Mouse (Mus musculus) forebrain, embryonic 16.5 days (tissue): ENCODE data around the gene Eno3. TPM values are rescaled to one million over a fixed set of nuclear protein-coding genes. Genes with fewer than 3 reads are reported as not detected.

Experiments used
- ATAC-seq: fragments of 200-750 bp; cut with Nextera tagmentation; 2 replicates; pipeline ENCODE4 v1.8.0; 2017; ENCODE audit warnings: mild to moderate bottlenecking, moderate library complexity
- H3K27ac ChIP-seq: fragments of 300-500 bp; sonication (generic); 2 replicates; pipeline ENCODE4 v1.5.1; 2014; ENCODE audit warnings: low read length, control low read depth
- H3K27me3 ChIP-seq: fragments of 300-500 bp; sonication (generic); replicated peaks from 2 replicates; pipeline ENCODE4 v1.6.1; 2014; ENCODE audit warnings: low read length; ENCODE audit not compliant: control insufficient read depth, insufficient read depth
- H3K36me3 ChIP-seq: fragments of 300-500 bp; sonication (generic); 2 replicates; pipeline ENCODE4 v1.6.1; 2014; ENCODE audit not compliant: control insufficient read depth, insufficient read depth
- H3K4me1 ChIP-seq: fragments of 300-500 bp; sonication (generic); replicated peaks from 2 replicates; pipeline ENCODE4 v1.6.1; 2014; ENCODE audit warnings: low read length; ENCODE audit not compliant: control insufficient read depth, insufficient read depth
- H3K4me2 ChIP-seq: fragments of 300-500 bp; sonication (generic); 2 replicates; pipeline ENCODE4 v1.6.1; 2014; ENCODE audit warnings: mild to moderate bottlenecking, low read length, control low read depth
- H3K4me3 ChIP-seq: fragments of 300-500 bp; sonication (generic); replicated peaks from 2 replicates; pipeline ENCODE4 v1.5.1; 2014; ENCODE audit warnings: mild to moderate bottlenecking, low read length, control low read depth
- H3K9ac ChIP-seq: fragments of 300-500 bp; sonication (generic); replicated peaks from 2 replicates; pipeline ENCODE4 v1.6.1; 2014; ENCODE audit warnings: low read depth, low read length, control low read depth
- H3K9me3 ChIP-seq: fragments of 300-500 bp; sonication (generic); 2 replicates; pipeline ENCODE4 v1.6.1; 2016; ENCODE audit warnings: low read length; ENCODE audit not compliant: control insufficient read depth
- WGBS: fragments of 180-500 bp; shearing (Covaris S2); extraction: QIAGEN DNeasy Blood & Tissue Kit; methylation state at CpG from one replicate; pipeline ENCODE4 v1.1.7; 2014; 5-methylcytosine and 5-hydroxymethylcytosine counted together
- polyA plus RNA-seq: library from polyadenylated mRNA; unstranded; fragments of >200 nt; fragmentation: Nextera tagmentation; extraction: Ambion mirVana; gene quantifications from 2 replicates; pipeline ENCODE4 v1.2.1, GENCODE M21; 2015

Eno3 gene
- polyA plus RNA-seq, 1 experiment from 2014 or later: 6.5 TPM

DNA sequence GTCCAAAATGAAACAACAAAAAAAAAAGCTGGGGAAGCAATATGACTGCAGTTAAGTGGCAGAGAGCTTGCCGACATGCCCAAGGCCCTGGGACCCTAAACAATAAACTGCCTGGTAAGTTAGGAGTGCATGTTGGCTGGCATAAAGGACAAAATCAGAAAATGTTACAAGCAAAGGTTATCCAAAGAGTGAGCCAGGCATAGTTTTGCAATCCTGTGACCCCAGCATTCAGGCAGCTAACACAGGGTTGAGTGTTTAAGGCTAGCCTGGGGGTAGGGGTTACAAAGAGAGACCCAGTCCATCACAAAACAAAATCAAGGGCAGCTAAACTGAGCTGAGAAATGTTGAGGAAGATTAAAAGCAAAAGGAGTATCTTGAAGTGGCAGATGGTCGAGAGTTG lies 42.0 kb downstream of the Eno3 start:
- H3K27me3 ChIP-seq: no peaks in the 10 kb centered on the region
- WGBS: 75% methylated on average over 2 of the region's 2 CpGs
- no peak overlapping the region for H3K27ac ChIP-seq
- H3K9me3 ChIP-seq: no peaks in the 10 kb centered on the region
- no peak overlapping the region for H3K4me3 ChIP-seq
- H3K4me2 ChIP-seq: no peak overlapping the region
- H3K36me3 ChIP-seq: no peaks in the 10 kb centered on the region; the same call in 1 of the 2 replicates
- no peak overlapping the region for H3K9ac ChIP-seq
- ATAC-seq: no peak
- H3K4me1 ChIP-seq: peaks cover 22% of the 10 kb centered on the region

DNA sequence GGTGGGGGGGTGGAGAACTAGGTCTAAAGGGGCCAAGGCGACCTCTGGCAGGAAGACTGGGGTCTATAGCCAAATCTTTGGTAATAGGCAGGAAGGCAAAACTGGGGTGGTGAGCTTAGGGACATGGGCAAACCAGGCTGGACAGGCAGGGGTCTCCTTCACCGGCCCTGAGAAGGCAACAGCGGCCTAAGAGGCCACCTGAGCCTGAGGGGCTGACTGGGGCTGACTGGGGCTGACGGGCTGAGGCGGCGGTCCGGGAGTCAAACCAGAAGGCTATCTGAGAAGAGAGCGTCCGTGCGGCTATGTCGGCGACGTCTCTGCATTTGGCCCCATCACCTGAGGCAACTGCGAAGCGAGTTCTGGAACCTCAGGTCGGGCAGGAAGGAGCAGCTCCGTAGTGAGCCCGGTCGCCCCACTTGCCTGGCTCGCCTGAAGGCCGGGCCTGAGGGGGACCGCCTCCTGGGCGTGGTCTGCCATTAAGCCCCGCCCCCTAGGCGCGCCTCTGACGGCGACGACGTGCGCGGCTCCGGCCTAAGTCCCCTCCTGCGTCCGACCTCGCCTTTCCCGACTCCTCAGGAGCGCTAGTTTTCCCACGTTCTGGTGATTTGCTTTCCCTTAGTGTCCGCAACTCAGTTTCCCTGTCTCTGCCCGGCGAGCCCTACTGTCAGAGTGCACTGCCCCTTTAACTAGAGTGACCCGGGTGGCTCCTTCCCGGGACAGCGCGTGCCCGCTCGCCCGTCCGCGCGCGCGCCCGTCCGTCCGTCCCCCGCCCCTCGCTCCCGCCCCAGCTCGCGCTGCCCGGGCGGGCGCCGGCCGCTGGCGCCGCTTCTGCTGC lies 42.9 kb downstream of the Eno3 start, which contains the start of the genes Inca1 and Kif1c:
Gene Inca1, minus strand, starts transcription at position 434 of the 835 bp plus-strand sequence.
Gene Kif1c, plus strand, starts transcription at position 827 of the 835 bp plus-strand sequence.
- Histone ChIP-seq H3K9me3 (no peaks in the 10 kb centered on the region), H3K4me1 (peaks cover 22% of the 10 kb centered on the region), H3K9ac (peak within 1 kb of the TSS; percentile 85), H3K27ac (peak within 1 kb of the TSS; percentile 85), H3K4me3 (peak within 1 kb of the TSS; percentile 91), H3K27me3 (no peaks in the 10 kb centered on the region), H3K4me2 (peak within 1 kb of the TSS; percentile 68), H3K36me3 (peaks cover 6% of the 10 kb centered on the region)
- 2% methylated on average over 59 of the region's 69 CpGs for WGBS
- ATAC-seq: peak; percentile 96

DNA sequence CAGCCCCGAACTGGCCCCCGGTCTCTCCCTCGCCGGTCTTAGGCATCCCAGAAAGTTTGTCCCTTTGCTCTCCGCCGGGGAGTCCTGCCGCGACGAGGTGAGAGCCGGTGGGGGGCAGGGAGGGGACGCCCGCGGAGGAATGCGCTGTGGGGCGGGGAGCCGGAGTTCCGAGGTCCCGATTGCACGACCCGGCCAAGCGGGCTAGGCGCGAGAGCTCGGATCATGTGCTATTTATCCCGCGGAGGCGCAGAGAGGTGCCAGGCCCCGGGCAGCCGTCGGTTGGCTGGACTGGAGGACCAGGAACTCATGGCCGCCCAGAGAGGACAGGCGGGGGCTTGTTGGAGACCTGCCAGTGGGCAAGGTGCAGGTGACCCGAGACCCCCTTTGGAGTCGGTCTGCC lies 43.6 kb downstream of the Eno3 start:
- no peaks in the 10 kb centered on the region for H3K9me3 ChIP-seq
- H3K27ac ChIP-seq: peak overlapping the region; percentile 85
- under 1% methylated on average over 34 of the region's 34 CpGs for WGBS
- peak overlapping the region; percentile 68 for H3K4me2 ChIP-seq
- H3K9ac ChIP-seq: peak overlapping the region; percentile 85
- H3K27me3 ChIP-seq: no peaks in the 10 kb centered on the region
- peak overlapping the region; percentile 91 for H3K4me3 ChIP-seq
- H3K36me3 ChIP-seq: peaks cover 12% of the 10 kb centered on the region
- ATAC-seq: peak; percentile 39
- peaks cover 22% of the 10 kb centered on the region for H3K4me1 ChIP-seq

DNA sequence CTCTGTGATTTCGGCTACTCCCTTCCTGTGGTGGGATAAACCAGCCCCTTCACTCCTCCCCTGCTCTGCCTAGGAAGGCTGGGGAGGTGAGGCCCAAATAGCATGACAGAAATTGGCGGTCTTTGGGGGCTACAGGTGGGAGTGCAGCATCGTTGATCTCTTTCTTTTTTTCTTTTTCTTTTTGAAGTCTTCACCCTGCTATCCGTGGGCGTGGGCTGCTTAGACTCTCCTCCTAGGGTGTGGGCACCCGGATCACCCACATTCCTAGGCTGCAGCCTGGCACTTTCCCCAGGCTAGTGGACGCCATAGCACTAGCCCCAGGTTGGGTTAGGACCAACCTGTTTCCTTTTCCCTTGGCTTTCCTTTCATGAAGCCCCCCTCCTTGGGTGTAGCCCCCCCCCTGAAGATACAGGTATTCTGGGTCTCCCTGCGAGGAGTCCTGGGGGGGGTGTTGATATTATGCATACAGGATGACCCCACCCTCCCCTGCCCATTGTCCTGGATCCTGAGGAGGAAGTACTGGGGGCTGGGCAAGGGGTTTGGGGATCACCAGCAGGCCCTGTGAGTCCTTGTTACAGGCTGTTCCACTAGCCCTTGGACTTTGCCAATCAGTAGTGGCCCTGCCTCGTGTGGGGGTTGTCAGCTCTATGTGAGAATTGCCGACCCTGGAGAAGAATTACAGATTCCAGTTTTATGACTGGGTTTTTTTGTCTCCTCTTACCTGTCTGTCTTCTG lies 44.4 kb downstream of the Eno3 start:
- Histone ChIP-seq H3K4me3 (peak overlapping the region; percentile 91), H3K9me3 (no peaks in the 10 kb centered on the region), H3K9ac (peak overlapping the region; percentile 85), H3K36me3 (peaks cover 12% of the 10 kb centered on the region), H3K27ac (no peak overlapping the region), H3K27me3 (no peaks in the 10 kb centered on the region), H3K4me2 (peak overlapping the region; percentile 68), H3K4me1 (peaks cover 22% of the 10 kb centered on the region)
- peak; percentile 6; the same call in 1 of the 2 replicates for ATAC-seq
- WGBS: 11% methylated on average over 10 of the region's 10 CpGs

DNA sequence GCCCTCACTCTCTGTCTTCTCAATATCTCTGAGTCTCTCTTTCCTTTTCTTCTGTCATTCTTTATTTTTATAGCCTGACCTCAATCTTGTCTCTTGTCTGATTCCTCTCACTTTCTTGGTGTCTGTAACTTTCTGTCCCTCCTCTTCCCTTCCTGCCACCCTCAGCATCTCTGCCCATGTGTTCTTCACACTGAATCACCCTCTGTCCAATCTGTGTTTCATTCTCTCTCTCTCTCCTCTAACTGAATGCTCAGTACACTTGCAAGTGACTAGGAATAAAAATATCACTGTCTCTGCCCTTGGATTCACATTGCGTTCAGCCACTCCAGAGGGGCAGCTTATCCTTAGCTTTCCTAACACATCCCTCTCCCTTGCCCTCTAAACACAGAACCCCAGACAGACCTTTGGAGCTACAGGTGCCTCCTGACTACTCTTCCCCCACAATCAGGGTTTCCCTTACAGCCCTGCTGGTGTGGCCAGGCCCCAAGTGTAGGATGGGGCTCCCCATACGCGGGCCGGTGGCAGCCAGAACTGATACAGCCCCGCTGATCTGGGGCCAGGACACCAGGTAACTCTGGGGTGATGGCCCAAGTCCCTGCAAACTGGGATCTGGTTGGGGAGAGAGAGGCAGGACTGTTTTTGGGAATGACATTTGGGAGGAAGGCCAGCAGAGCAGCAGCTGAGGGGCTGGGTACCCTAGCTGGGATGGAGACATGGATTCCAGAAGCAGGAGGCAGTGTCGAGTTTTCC lies 45.2 kb downstream of the Eno3 start:
- 85% methylated on average over 6 of the region's 6 CpGs for WGBS
- Histone ChIP-seq H3K9me3 (no peaks in the 10 kb centered on the region), H3K4me3 (no peak overlapping the region), H3K36me3 (peaks cover 17% of the 10 kb centered on the region), H3K4me2 (no peak overlapping the region), H3K27me3 (no peaks in the 10 kb centered on the region), H3K4me1 (peaks cover 22% of the 10 kb centered on the region), H3K27ac (no peak overlapping the region), H3K9ac (no peak overlapping the region; the same call in 1 of the 2 replicates)
- ATAC-seq: no peak

DNA sequence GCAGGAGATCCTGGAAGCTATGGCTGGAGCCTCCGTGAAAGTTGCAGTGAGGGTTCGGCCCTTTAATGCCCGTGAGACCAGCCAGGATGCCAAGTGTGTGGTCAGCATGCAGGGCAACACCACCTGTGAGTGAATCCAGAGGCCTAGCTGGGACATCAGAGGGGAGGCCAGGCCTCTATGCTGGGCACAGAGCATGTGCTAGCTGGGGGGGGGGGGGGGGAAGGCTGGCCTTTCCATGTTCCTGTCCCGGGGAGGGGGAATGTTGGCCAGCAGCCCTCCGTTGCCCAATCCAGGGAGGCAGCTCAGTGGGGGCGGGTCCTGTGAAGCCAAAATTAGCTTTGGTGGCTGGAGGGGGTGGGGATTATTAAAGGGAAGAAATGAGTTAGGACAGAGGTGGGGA lies 45.8 kb downstream of the Eno3 start:
- Histone ChIP-seq H3K27ac (no peak overlapping the region), H3K9ac (no peak overlapping the region), H3K4me1 (peaks cover 22% of the 10 kb centered on the region), H3K9me3 (no peaks in the 10 kb centered on the region), H3K27me3 (no peaks in the 10 kb centered on the region), H3K4me3 (no peak overlapping the region), H3K36me3 (peaks cover 22% of the 10 kb centered on the region), H3K4me2 (no peak overlapping the region)
- ATAC-seq: no peak
- 80% methylated on average over 6 of the region's 6 CpGs for WGBS

DNA sequence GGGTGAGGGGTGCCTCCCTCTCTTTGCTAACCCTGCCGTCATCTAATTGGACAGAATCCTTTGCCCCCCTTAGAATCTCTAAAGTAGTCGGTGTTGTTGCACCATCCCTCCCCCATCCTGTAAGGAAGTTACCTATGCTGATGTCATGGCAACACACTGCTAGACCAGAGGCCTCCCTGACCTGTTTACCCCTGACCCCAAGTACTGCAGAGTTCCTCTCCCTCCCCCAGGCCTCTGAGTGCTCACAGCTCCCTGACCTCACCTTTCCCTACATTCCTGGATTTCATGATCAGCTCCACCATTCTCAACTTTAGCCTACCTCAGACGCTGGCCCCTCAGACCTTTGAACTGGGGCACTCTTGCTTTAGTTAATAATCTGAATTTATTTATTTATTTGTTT lies 49.1 kb downstream of the Eno3 start:
- Histone ChIP-seq H3K4me1 (peaks cover 13% of the 10 kb centered on the region), H3K4me2 (no peak overlapping the region), H3K4me3 (no peak overlapping the region), H3K9ac (no peak overlapping the region), H3K27me3 (no peaks in the 10 kb centered on the region), H3K9me3 (no peaks in the 10 kb centered on the region), H3K27ac (no peak overlapping the region), H3K36me3 (peaks cover 27% of the 10 kb centered on the region)
- WGBS: 89% methylated on average over 3 of the region's 3 CpGs
- no peak for ATAC-seq

DNA sequence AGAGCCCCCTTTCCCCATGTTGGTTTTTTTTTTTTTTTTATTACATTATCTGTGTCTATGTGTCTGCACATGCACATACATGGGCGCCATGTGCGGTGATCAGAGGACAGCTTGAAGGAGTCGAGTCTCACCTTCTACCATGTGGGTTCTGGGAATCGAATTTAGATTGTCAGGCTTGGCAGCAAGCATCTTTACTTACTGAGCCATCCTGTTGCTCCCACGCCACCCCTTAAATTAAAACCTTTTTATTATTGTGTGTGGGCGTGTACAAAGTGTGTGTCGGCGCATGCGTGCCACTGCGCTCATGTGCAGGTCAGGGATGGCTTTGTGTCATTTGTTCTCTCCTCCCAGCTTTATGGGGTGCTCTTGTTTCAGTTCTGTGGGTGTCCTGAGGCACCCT lies 54.0 kb downstream of the Eno3 start:
- 93% methylated on average over 10 of the region's 10 CpGs for WGBS
- no peak for ATAC-seq

More for the DNA sequence above, 54.0 kb downstream of the Eno3 start:
- Histone ChIP-seq H3K27me3 (no peaks in the 10 kb centered on the region), H3K9me3 (no peaks in the 10 kb centered on the region), H3K36me3 (peaks cover 15% of the 10 kb centered on the region), H3K4me2 (no peak overlapping the region), H3K4me3 (no peak overlapping the region), H3K9ac (no peak overlapping the region), H3K4me1 (no peaks in the 10 kb centered on the region), H3K27ac (no peak overlapping the region)
